Mouse (Mus musculus) spleen, postnatal 14 days (tissue): ENCODE measurements around the gene Cyp2d12.
"Not testable (repeated sequence)": the region's sequence is repeated elsewhere in the genome, so short reads cannot be mapped to it uniquely, and the experiment has no call there.

Experiments
- DNase-seq, 2 experiments: peaks; one replicate each; pipeline ENCODE4 v3.0.0; 2021 to 2022; ENCODE audit warnings: low spot score in 2 of 2

Gene Cyp2d12

DNA sequence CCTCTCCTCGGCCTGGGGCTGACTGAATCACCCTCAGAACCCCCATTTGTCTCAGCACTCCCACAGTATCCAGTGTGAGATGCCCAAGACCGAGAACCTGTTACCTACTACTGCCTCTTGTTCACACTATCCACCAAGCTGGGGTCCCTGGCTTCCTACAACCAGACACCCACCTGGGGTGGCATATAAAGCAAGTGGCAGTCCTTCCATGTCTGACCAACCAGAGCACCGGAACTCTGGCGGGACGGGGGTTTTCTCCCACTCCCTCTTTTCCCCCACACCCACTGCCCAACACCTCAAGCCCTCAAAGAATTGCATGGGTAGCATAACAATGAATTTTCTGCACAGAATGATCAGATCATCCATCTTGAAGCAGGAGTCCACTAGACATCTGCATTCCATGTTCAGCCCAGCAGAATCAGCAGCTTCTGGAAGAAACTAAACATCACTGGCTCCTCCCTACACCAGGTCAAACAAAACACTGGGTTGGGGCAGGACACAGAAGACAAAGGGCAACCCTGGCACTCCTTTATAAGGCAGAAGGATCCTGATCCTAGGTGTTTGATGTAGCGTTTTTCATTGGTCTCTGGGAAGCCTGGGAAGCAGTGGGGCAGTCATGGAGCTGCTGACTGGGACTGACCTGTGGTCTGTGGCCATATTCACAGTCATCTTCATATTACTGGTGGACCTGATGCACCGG is at the start of gene Cyp2d12:
Gene Cyp2d12, plus strand, starts transcription at position 542 of the 700 bp plus-strand sequence.
- no peak for DNase-seq

DNA sequence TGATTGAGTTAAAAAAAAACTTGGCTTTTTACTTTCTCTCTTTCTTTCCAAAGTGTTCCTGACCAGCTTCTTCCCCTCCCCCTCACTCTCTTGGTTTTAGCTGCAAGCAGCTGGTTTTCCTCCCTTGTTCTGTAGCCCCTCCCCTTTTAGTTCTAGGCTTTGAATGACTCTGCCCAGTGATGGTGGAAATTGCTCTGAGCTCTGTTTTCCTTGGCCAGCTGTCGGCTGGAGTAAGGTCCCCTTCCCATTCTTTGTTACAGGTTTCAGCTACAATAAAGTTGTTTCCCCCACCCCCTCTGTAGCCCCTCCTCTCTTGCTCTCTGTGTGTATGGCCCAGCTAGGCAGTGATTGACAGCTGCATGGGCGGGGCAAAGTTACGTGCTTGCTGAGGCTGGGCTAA is 47.9 kb upstream of the Cyp2d12 start:
- no peak for DNase-seq

DNA sequence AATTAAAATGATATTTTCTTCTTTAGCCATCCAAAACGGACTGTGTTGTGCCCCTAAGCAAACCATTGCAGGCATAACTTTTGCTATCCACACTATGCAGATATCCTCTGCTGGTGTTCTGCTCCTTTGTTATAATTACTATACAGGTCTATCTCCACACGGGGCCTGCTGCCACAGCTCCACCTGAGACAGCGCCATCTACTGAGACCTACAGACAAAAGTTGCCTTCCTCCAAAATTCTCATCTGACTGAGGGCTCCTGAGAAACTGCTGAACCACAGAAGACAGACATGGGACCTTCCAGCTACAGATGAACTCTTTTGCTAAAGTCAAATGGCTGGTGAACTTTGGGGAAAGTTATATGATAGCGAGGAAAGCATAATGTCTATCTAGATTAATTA is 47.1 kb upstream of the Cyp2d12 start:
- not testable (repeated sequence) for DNase-seq

DNA sequence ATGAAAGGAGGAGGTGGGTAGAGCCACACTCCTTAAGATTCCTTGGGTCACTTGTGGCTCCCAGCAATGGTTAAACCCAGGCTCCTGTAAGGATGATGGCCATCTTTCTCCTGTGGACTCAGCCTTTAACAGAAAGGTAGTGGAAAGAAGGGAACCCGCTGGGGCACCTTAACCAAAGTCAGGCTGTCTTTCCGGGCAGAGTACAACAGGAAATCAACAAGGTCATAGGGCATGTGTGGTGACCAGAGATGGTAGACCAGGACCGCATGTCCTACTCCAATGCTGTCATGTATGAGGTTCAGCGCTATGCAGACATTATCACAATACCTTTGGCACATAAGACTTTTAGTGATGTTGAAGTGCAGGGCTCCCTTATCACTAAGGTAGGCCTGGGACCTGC is 45.4 kb upstream of the Cyp2d12 start:
- DNase-seq: not testable (repeated sequence)

DNA sequence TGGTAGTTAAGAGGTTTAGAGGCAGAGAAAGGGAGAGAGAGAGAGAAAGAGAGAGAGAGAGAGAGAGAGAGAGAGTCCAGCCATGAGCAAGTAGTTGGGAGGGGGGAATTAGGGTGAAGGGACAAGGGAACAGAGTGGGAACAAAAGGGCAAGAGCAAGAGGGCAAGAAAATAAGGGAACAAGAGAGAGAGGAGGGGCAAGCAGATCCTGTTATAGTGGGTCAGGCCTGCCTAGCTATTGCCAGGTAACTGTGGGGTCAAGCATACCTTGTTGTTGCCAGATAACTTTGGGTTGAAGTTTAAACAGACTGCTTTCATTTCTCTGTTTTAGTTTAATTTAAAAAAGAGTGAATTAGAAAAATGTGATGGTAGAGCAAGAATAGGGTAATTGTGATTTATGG is 44.4 kb upstream of the Cyp2d12 start:
- DNase-seq: not testable (repeated sequence)

DNA sequence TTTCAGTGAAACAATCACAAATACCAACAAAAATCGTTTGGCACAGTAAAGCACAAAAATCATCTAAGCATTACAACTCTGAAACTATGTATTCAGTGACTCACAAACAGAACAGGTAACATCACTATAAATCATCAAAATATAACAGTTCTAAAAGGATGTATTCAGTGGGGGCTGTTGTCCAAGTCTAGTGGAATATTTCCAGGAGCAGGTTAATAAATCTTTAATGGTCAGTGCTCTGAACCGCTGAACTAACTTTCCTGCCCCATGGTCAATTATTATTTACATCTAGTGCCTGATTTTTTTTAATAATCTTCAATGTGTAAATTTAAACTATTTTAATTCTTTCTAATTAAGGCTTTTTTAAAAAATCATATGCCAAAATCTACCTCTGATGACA is 42.8 kb upstream of the Cyp2d12 start:
- DNase-seq: not testable (repeated sequence)

DNA sequence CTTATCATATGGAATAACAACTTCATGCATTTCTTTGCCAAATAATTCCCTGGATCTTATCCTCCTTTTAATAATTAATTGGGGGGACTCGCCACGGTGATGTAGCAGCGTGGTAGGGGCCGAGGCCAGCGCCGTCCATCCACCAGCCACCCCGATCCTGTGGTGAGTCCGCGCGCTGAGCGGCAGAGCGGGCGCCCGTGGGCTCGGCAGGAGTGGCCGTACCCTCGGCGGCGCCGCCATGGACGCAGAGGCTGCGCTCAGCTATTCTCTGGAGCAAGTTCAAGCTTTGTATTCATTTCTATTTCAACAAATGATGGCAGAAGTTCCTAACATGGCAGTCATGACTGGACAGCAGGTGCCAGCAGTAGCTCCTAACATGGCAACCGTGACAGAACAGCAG is 38.7 kb upstream of the Cyp2d12 start:
- not testable (repeated sequence) for DNase-seq

DNA sequence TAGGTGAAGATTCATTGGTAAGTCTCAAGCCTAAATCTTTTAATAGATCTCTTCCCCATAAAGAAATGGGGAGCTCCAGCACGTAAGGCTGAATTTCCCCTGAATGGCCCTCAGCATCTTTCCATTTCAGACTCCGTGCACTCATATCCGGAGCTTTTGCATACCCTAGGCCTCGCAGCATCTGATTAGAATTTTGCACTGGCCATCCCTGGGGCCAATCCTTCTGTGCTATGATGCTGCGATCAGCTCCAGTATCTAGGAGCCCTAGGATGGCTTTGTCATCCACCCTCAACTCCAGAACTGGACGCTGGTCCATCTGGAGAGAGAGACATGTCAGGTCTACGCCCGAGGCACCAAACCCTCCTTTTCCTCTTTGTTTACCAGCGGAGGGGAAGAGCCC is 27.5 kb upstream of the Cyp2d12 start:
- not testable (repeated sequence) for DNase-seq

DNA sequence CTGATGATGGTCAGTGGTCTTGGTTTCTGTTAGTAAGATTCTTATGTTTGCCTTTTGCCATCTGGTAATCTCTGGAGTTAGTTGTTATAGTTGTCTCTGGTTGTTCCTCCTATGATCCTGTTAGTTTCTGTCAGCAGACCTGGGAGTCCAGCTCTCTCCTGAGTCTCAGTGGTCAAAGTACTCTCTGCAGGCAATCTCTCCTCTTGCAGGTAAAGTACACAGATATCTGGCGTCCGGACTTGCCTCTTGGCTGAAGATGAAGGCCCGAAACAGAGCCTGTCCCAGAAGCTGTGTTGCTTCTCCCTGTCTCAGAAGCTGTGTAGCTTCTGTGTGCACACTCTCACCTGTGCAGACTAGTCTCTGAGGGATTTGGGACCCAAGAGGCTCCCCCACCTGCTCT is 22.2 kb upstream of the Cyp2d12 start:
- DNase-seq: not testable (repeated sequence)

DNA sequence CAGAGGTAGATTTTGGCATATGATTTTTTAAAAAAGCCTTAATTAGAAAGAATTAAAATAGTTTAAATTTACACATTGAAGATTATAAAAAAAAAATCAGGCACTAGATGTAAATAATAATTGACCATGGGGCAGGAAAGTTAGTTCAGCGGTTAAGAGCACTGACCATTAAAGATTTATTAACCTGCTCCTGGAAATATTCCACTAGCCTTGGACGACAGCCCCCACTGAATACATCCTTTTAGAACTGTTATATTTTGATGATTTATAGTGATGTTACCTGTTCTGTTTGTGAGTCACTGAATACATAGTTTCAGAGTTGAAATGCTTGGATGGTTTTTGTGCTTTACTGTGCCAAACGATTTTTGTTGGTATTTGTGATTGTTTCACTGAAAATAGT is 11.9 kb upstream of the Cyp2d12 start:
- not testable (repeated sequence) for DNase-seq

DNA sequence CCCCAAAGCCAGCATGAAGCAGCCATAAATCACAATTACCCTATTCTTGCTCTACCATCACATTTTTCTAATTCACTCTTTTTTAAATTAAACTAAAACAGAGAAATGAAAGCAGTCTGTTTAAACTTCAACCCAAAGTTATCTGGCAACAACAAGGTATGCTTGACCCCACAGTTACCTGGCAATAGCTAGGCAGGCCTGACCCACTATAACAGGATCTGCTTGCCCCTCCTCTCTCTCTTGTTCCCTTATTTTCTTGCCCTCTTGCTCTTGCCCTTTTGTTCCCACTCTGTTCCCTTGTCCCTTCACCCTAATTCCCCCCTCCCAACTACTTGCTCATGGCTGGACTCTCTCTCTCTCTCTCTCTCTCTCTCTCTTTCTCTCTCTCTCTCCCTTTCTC is 10.3 kb upstream of the Cyp2d12 start:
- not testable (repeated sequence) for DNase-seq

DNA sequence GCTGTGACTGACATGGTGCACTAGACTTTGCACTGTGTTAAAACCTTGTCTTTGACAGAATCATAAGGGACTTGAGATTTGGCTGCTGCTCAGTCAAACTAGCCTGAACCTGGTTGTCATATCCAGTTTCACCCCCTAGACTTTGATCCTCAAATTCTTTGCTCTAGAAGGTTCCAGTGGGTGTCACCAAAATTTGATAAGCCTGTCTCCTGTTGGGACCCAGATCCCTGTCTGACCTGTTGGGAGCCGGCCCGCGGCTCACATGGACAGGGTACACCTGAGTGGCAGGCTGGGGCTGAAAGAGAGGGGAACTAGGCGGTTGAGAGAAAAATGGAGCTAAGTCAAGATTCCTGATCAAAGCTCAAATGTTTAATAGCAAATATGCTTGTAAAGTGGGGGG is 7.1 kb upstream of the Cyp2d12 start:
- not testable (repeated sequence) for DNase-seq

DNA sequence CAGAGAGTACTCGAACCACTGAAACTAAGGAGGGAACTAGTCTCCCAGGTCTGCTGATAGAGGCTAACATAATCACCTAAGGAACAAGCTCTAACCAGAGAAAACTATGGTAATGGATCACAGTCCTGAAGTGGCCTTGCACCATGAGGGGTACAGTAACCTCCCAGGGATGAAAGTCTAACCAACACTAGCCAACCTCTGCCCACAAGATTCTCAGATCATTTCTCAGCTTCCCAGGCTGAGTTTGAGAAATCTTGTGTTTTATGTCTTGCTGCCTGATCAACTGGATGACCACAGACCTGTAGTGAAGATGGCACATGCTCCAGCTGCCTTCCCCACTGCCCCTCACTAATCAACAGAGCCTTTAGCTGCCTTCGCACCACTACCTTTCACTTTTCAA is 1.7 kb upstream of the Cyp2d12 start:
- DNase-seq: not testable (repeated sequence)

DNA sequence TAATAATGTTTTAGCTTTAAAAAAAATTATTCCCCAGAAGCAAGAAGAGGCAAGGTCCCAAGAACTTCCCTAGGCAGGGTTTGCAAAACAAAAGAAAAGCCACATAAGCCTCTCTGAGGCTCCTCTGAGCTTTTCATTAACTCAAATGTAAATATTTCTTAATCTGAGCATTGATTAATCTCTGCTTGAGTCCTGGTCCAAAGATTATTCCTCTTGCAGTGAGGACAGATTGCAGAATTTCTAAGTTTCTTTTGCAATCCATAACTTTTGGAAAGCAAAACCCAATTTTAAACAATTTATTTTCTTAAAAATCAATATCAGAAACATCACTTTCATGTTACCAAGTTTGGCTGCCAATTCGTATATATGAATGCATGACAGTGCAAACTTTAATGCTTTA is 18.0 kb downstream of the Cyp2d12 start:
- DNase-seq: no peak

DNA sequence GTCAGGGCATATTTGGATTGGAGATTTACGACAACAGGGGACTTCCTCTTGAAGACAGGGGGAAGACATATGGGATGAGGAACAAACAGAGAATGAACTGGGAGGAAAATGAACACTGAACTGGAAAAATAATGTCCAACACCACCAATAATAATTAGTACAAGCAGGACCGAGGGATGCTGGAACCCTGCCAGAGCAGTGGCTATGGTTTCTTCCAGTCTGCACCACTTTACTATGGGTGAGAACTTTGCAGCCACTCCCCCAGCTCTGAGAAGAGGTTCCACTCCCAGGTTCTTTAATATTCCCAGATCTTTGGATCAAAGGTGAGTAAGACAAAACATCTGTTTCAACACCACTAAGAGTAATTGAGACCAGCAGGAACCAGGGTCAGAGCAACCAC is 24.2 kb downstream of the Cyp2d12 start:
- DNase-seq: no peak

DNA sequence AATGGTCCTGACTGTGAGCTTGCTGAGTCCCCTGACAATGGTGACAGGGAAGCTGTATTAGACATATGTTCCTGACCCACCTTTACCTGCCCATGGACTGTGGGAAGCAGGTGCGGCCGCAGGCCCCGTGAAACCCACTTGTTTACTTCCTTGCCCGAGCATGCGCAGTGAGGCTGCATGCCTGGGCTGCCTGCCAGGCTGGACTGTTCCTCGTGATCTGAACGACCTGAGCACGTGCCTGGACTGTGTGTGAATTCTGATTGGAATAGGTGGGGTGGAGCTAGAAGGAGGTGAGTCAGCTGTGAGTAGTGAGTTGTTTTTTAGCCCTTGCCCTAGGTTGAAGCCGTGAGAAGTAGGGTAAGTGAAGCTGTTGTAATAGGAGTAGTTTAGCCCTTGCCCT is 27.7 kb downstream of the Cyp2d12 start:
- DNase-seq: no peak
